19 mouse cellular contexts compared by ENCODE assay signal in the genomic region with DNA sequence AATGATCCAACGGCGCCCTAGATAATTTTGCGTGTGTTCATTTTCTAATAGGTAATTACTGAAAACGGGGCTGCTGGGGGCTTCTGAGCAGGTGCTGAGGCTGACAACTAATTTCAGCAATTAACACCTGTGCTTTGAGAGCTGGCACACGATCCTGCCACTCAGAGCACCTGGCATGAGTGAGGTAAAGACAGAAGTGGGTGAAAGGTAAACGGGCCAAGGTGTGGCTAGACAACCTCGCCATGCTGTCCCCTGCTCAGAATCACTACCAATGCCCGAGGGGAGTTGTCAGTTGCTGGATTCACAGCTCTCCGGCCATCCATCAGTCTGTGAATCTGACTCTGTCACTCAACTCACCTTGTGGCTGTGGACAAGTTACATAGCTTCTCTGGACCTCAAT. TPM values are rescaled to one million over a fixed set of nuclear protein-coding genes. Genes with fewer than 3 reads are reported as not detected.
A peak's percentile ranks its signal among the peaks of the same experiment; 100 is the strongest.
DNase-seq lines count a peak whose midpoint lies in the region; ATAC-seq and TF ChIP-seq lines count a peak whose summit lies in the region.
"Had no signal": no experiment of that assay in that cellular context is flagged by ENCODE, and none has a peak within 500 bp of the region (broad histone marks: within the 10 kb centered on the region; RNA-seq: fewer than 3 reads in every experiment).

No protein-coding gene starts in this region.

- 0 out of 2 replicates have a peak overlapping the region, but pooled peaks have one; percentile 28 for H3K9ac ChIP-seq in heart, embryonic 13.5 days
- no peak overlapping the region for H3K9ac ChIP-seq in lung, postnatal 0 days (replicated peaks; ENCODE audit: low read depth)
- H3K9ac ChIP-seq in kidney, embryonic 16.5 days (replicated peaks; ENCODE audit: low read length): no peak overlapping the region
- no peak overlapping the region for H3K9ac ChIP-seq in stomach, postnatal 0 days (ENCODE audit: low read length)
- H3K9ac ChIP-seq: forebrain, embryonic 12.5 days; hindbrain, embryonic 14.5 days; liver, embryonic 13.5 days had no signal

- intact Hi-C loops in heart, postnatal 10 days (cut with DNase I): no loop called here

- TF ChIP-seq POLR2A in lung, adult 2 months (IDR thresholded peaks at IDR 0.05; ENCODE audit: borderline replicate concordance, extremely low read depth, low read depth, low read length): no peak

- TF ChIP-seq EP300 in lung, postnatal 0 days (IDR thresholded peaks at IDR 0.05): no peak
- no peak for TF ChIP-seq EP300 in stomach, postnatal 0 days (optimal IDR thresholded peaks at IDR 0.05)

- no peak overlapping the region for H3K4me2 ChIP-seq in heart, embryonic 13.5 days
- peak overlapping the region; percentile 9; the same call in 1 of the 2 replicates for H3K4me2 ChIP-seq in lung, postnatal 0 days (replicated peaks; ENCODE audit: low read depth, low read length)
- H3K4me2 ChIP-seq in kidney, embryonic 16.5 days (replicated peaks; ENCODE audit: low read depth, low read length): no peak overlapping the region; the same call in 1 of the 2 replicates
- no peak overlapping the region for H3K4me2 ChIP-seq in stomach, postnatal 0 days (replicated peaks; ENCODE audit: low read depth)
- H3K4me2 ChIP-seq: forebrain, embryonic 12.5 days; heart, embryonic 11.5 days; hindbrain, embryonic 14.5 days; liver, embryonic 13.5 days had no signal

- whole genome bisulfite sequencing in heart, embryonic 13.5 days: 69% methylated on average over 9 of the region's 9 CpGs
- WGBS in lung, postnatal 0 days: 30% methylated on average over 9 of the region's 9 CpGs
- 62% methylated on average over 9 of the region's 9 CpGs for WGBS in lung, adult 2 months
- WGBS in kidney, embryonic 16.5 days: 70% methylated on average over 9 of the region's 9 CpGs
- WGBS in stomach, postnatal 0 days: 56% methylated on average over 9 of the region's 9 CpGs

- H3K9me3 ChIP-seq in heart, embryonic 13.5 days: no peaks in the 10 kb centered on the region
- H3K9me3 ChIP-seq in lung, postnatal 0 days (ENCODE audit: low read length): no peaks in the 10 kb centered on the region
- H3K9me3 ChIP-seq in kidney, embryonic 16.5 days (ENCODE audit: low read length): no peaks in the 10 kb centered on the region
- no peaks in the 10 kb centered on the region for H3K9me3 ChIP-seq in stomach, postnatal 0 days (ENCODE audit: control insufficient read depth, low read length)
- H3K9me3 ChIP-seq: forebrain, embryonic 12.5 days; limb, embryonic 13.5 days; liver, embryonic 13.5 days had no signal

- no peaks in the 10 kb centered on the region for H3K36me3 ChIP-seq in heart, embryonic 13.5 days
- no peaks in the 10 kb centered on the region for H3K36me3 ChIP-seq in lung, postnatal 0 days (ENCODE audit: insufficient read depth, low read length)
- no peaks in the 10 kb centered on the region for H3K36me3 ChIP-seq in kidney, embryonic 16.5 days (ENCODE audit: insufficient read depth, low read length)
- H3K36me3 ChIP-seq in stomach, postnatal 0 days (ENCODE audit: control insufficient read depth, insufficient read depth, low read length): no peaks in the 10 kb centered on the region
- H3K36me3 ChIP-seq: forebrain, embryonic 12.5 days; limb, embryonic 13.5 days; liver, embryonic 13.5 days had no signal

- peaks cover 25% of the 10 kb centered on the region for H3K4me1 ChIP-seq in heart, embryonic 13.5 days
- no peaks in the 10 kb centered on the region for H3K4me1 ChIP-seq in lung, postnatal 0 days (ENCODE audit: insufficient read depth, low read depth, low read length)
- no peaks in the 10 kb centered on the region for H3K4me1 ChIP-seq in lung, adult 2 months (ENCODE audit: control insufficient read depth, insufficient read depth, low read length)
- peaks cover 35% of the 10 kb centered on the region for H3K4me1 ChIP-seq in kidney, embryonic 16.5 days (ENCODE audit: insufficient read depth, low read length)
- H3K4me1 ChIP-seq in stomach, postnatal 0 days (replicated peaks; ENCODE audit: control insufficient read depth, insufficient read depth): no peaks in the 10 kb centered on the region; the same call in 1 of the 2 replicates
- H3K4me1 ChIP-seq: liver, embryonic 13.5 days had no signal

- ATAC-seq in heart, embryonic 13.5 days (ENCODE audit: extremely low read depth, insufficient number of reproducible peaks, low FRiP score, low TSS enrichment): no peak
- ATAC-seq in lung, postnatal 0 days: peak; percentile 45; the same call in 1 of the 2 replicates
- ATAC-seq in kidney, embryonic 16.5 days (ENCODE audit: low FRiP score, low TSS enrichment): no peak
- ATAC-seq in stomach, postnatal 0 days (ENCODE audit: low FRiP score, low TSS enrichment): no peak

- no peak for DNase-seq in heart, postnatal 10 days
- peak; percentile 42 for DNase-seq in lung, postnatal 0 days (ENCODE audit: low spot score)
- DNase-seq in lung, adult 2 months: no peak
- peak; percentile 58 for DNase-seq in stomach, postnatal 0 days (ENCODE audit: low spot score)
- DNase-seq in neural tube, embryonic 10.5 days (ENCODE audit: extremely low spot score, low spot score): no peak
- DNase-seq: adrenal gland, postnatal 25 days; cerebellum, adult 11-12 months; cerebellum, postnatal 36 days; liver, embryonic 13.5 days; thymus, postnatal 36 days had no signal

- H3K27me3 ChIP-seq in heart, embryonic 13.5 days (replicated peaks): peaks cover 31% of the 10 kb centered on the region
- 0 out of 2 replicates have a peak, but pooled peaks cover 3% of the 10 kb centered on the region for H3K27me3 ChIP-seq in lung, postnatal 0 days (replicated peaks; ENCODE audit: insufficient read depth, low read length)
- no peaks in the 10 kb centered on the region for H3K27me3 ChIP-seq in kidney, embryonic 16.5 days (ENCODE audit: insufficient read depth, low read length)
- no peaks in the 10 kb centered on the region for H3K27me3 ChIP-seq in stomach, postnatal 0 days (ENCODE audit: control insufficient read depth, insufficient read depth, low read length)

- no peak for TF ChIP-seq CTCF in lung, postnatal 0 days (IDR thresholded peaks at IDR 0.05)
- TF ChIP-seq CTCF in lung, adult 2 months (IDR thresholded peaks at IDR 0.05; ENCODE audit: insufficient read depth, low read length): no peak
- TF ChIP-seq CTCF in stomach, postnatal 0 days (IDR thresholded peaks at IDR 0.05; ENCODE audit: low read depth): no peak

- H3K4me3 ChIP-seq in heart, embryonic 13.5 days: no peak overlapping the region
- H3K4me3 ChIP-seq in lung, postnatal 0 days (ENCODE audit: low read depth, low read length): no peak overlapping the region
- H3K4me3 ChIP-seq in lung, adult 2 months (replicated peaks; ENCODE audit: extremely low read depth, low read depth, low read length): no peak overlapping the region
- no peak overlapping the region for H3K4me3 ChIP-seq in kidney, embryonic 16.5 days (ENCODE audit: low read length)
- H3K4me3 ChIP-seq in stomach, postnatal 0 days (ENCODE audit: low read depth, low read length): no peak overlapping the region
- H3K4me3 ChIP-seq: forebrain, embryonic 12.5 days; limb, embryonic 13.5 days; liver, embryonic 13.5 days had no signal

- no peak overlapping the region for H3K27ac ChIP-seq in heart, embryonic 13.5 days (replicated peaks)
- no peak overlapping the region for H3K27ac ChIP-seq in lung, postnatal 0 days (ENCODE audit: low read length)
- H3K27ac ChIP-seq in kidney, embryonic 16.5 days (ENCODE audit: low read length): peak overlapping the region; percentile 99
- H3K27ac ChIP-seq in stomach, postnatal 0 days (replicated peaks): no peak overlapping the region
- H3K27ac ChIP-seq: forebrain, embryonic 12.5 days; hindbrain, embryonic 14.5 days; limb, embryonic 13.5 days; liver, embryonic 13.5 days had no signal

RNA-seq across cellular contexts. Expression of gene Anks6, which starts 5.3 kb away (rescaled TPM):
- polyA plus RNA-seq in heart, embryonic 13.5 days (2015; fragmentation: Nextera tagmentation; extraction: Ambion mirVana): 1.2 and 1.8 TPM in 2 replicates
- 1 to 10 TPM; 5.0 to 6.5 TPM for total RNA-seq in heart, postnatal 10 days (2021)
- 1.4 TPM in 2 replicates for polyA plus RNA-seq in lung, postnatal 0 days (2015; fragmentation: Nextera tagmentation; extraction: Ambion mirVana)
- 4.7 and 6.5 TPM in 2 replicates for polyA plus RNA-seq in lung, adult 2 months (2012; rRNA removed)
- polyA plus RNA-seq in kidney, embryonic 16.5 days (2015; fragmentation: Nextera tagmentation; extraction: Ambion mirVana): 6.3 and 7.1 TPM in 2 replicates
- 3.7 and 4.6 TPM in 2 replicates for polyA plus RNA-seq in stomach, postnatal 0 days (2015; fragmentation: Nextera tagmentation; extraction: Ambion mirVana)
- total RNA-seq: CH12.LX; granulocyte monocyte progenitor cell, adult 5-6 weeks; MEL had no signal

RNA-seq across cellular contexts. Expression of gene Galnt12, which starts 39.8 kb away (rescaled TPM):
- polyA plus RNA-seq in heart, embryonic 13.5 days (2015; fragmentation: Nextera tagmentation; extraction: Ambion mirVana): 1.4 and 1.6 TPM in 2 replicates
- total RNA-seq in heart, postnatal 10 days (2021): under 1 TPM; 0.62 to 0.96 TPM
- 2.9 and 3.2 TPM in 2 replicates for polyA plus RNA-seq in lung, postnatal 0 days (2015; fragmentation: Nextera tagmentation; extraction: Ambion mirVana)
- 3.3 and 3.8 TPM in 2 replicates for polyA plus RNA-seq in lung, adult 2 months (2012; rRNA removed)
- polyA plus RNA-seq in kidney, embryonic 16.5 days (2015; fragmentation: Nextera tagmentation; extraction: Ambion mirVana): 10.1 and 10.7 TPM in 2 replicates
- polyA plus RNA-seq in stomach, postnatal 0 days (2015; fragmentation: Nextera tagmentation; extraction: Ambion mirVana): 57.9 and 59.9 TPM in 2 replicates
- total RNA-seq: MEL had no signal

Comparison
In these comparisons a context has a peak if more than half of its experiments do, and no peak if none do; other contexts are left out.
1. DNase-seq: peak in lung, postnatal 0 days (single experiment) and stomach, postnatal 0 days (single experiment); none in heart, postnatal 10 days (0 of 2), lung, adult 2 months (single experiment) and neural tube, embryonic 10.5 days (single experiment).